ENCODE assay signal across 11 mouse cellular contexts in the genomic region with DNA sequence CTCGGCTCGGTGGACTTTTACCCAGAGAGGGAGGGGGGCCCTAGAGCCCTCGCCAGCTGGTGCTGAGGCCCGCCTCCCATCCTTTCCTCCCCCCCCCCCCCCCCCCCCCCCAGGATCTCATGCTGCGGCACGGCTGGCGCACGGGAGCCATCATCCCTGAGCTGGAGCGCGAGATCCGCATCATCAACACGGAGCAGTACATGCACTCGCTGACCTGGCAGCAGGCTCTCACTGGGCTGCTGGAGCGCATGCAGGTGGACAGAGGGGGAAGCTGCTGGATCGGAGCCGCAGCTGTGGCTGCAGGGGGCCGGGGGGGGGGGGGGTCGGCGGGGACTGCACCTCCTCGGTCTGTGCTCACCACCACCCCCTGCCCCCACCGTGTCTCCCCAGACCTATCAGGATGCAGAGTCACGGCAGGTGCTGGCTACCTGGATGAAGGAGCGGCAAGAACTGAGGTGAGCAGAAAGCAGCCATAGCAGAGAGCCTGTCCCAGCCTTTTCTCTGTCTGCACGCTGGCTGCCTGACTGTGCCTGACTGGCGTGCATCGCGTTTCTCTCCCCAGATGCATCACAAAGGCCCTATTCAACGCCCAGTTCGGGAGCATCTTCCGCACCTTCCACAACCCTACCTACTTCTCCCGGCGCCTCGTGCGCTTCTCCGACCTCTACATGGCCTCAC. TPM values are rescaled to one million over a fixed set of nuclear protein-coding genes. Genes with fewer than 3 reads are reported as not detected.
DNase-seq lines count a peak whose midpoint lies in the region; ATAC-seq and TF ChIP-seq lines count a peak whose summit lies in the region.
"Had no signal": no experiment of that assay in that cellular context is flagged by ENCODE, and none has a peak within 500 bp of the region (broad histone marks: within the 10 kb centered on the region; RNA-seq: fewer than 3 reads in every experiment).

No protein-coding gene starts in this region.

- WGBS in heart, embryonic 12.5 days: 93% methylated on average over 30 of the region's 35 CpGs
- WGBS in heart, adult 2 months: 82% methylated on average over 25 of the region's 35 CpGs
- 84% methylated on average over 27 of the region's 35 CpGs for WGBS in liver, embryonic 13.5 days (ENCODE audit: insufficient replicate concordance)
- WGBS in liver, embryonic 12.5 days (ENCODE audit: insufficient replicate concordance): 83% methylated on average over 24 of the region's 35 CpGs

- peak overlapping the region; percentile 60 for H3K27ac ChIP-seq in heart, embryonic 12.5 days (ENCODE audit: poor library complexity, severe bottlenecking)
- no peak overlapping the region; the same call in 1 of the 2 replicates for H3K27ac ChIP-seq in heart, adult 2 months
- H3K27ac ChIP-seq in liver, embryonic 13.5 days: peak overlapping the region; percentile 39; the same call in 1 of the 2 replicates
- H3K27ac ChIP-seq in liver, embryonic 12.5 days: no peak overlapping the region
- no peak overlapping the region for H3K27ac ChIP-seq in ES-E14 (ENCODE audit: insufficient read depth, low read depth, low read length, poor library complexity, severe bottlenecking)
- H3K27ac ChIP-seq: embryonic facial prominence, embryonic 15.5 days; hindbrain, embryonic 15.5 days; liver, embryonic 14.5 days had no signal

- H3K4me1 ChIP-seq in heart, embryonic 12.5 days (replicated peaks): peaks cover 18% of the 10 kb centered on the region
- H3K4me1 ChIP-seq in heart, adult 2 months (ENCODE audit: control insufficient read depth, insufficient read depth, low read length): no peaks in the 10 kb centered on the region; the same call in none of the 2 replicates
- peaks cover 8% of the 10 kb centered on the region for H3K4me1 ChIP-seq in liver, embryonic 13.5 days (replicated peaks)
- H3K4me1 ChIP-seq in liver, embryonic 12.5 days: peaks cover 5% of the 10 kb centered on the region
- H3K4me1 ChIP-seq in ES-E14 (ENCODE audit: control insufficient read depth in 2 of 2, insufficient read depth in 2 of 2, low read length in 2 of 2, poor library complexity in 1 of 2): peaks cover 6 to 16% of the 10 kb centered on the region in 2 experiments; a peak in 2 of 4 replicates

- no peak for TF ChIP-seq POLR2A in heart, adult 2 months (IDR thresholded peaks at IDR 0.05; ENCODE audit: insufficient read depth, low read depth, low read length)
- no peak for TF ChIP-seq POLR2A in brain, embryonic 14.5 days (IDR thresholded peaks at IDR 0.05; ENCODE audit: borderline replicate concordance, extremely low read depth, insufficient read depth, insufficient read length, poor library complexity, severe bottlenecking)

- H3K36me3 ChIP-seq in heart, embryonic 12.5 days: peaks cover 93% of the 10 kb centered on the region
- H3K36me3 ChIP-seq in heart, adult 2 months (ENCODE audit: control insufficient read depth, insufficient read depth, low read length): no peaks in the 10 kb centered on the region
- peaks cover 94% of the 10 kb centered on the region for H3K36me3 ChIP-seq in liver, embryonic 13.5 days
- H3K36me3 ChIP-seq in liver, embryonic 12.5 days: peaks cover 99% of the 10 kb centered on the region
- peaks cover 51% of the 10 kb centered on the region for H3K36me3 ChIP-seq in ES-E14 (ENCODE audit: control insufficient read depth, insufficient read depth, low read length, poor library complexity, severe bottlenecking)

- intact Hi-C loops in heart, adult 2 months (cut with DNase I): no loop called here

- in situ Hi-C loops in ES-E14 (cut with MboI; ENCODE audit: low sequenced_read_pairs in 2 of 2, unreplicated experiment in 2 of 2): no loop called here

- ATAC-seq in heart, embryonic 12.5 days (ENCODE audit: insufficient number of reproducible peaks, low FRiP score): no peak
- no peak for ATAC-seq in liver, embryonic 13.5 days (ENCODE audit: low read depth)
- no peak for ATAC-seq in liver, embryonic 12.5 days

- no peak for TF ChIP-seq EP300 in heart, adult 2 months (IDR thresholded peaks at IDR 0.05; ENCODE audit: insufficient read depth, low read depth, low read length)

- no peak overlapping the region for H3K4me2 ChIP-seq in heart, embryonic 12.5 days
- H3K4me2 ChIP-seq in liver, embryonic 13.5 days: no peak overlapping the region
- H3K4me2 ChIP-seq in liver, embryonic 12.5 days: no peak overlapping the region
- H3K4me2 ChIP-seq: embryonic facial prominence, embryonic 15.5 days; hindbrain, embryonic 15.5 days had no signal

- no peak overlapping the region for H3K4me3 ChIP-seq in heart, embryonic 12.5 days
- H3K4me3 ChIP-seq in heart, adult 2 months: no peak overlapping the region
- H3K4me3 ChIP-seq in liver, embryonic 13.5 days (replicated peaks): no peak overlapping the region
- no peak overlapping the region for H3K4me3 ChIP-seq in liver, embryonic 12.5 days
- H3K4me3 ChIP-seq in ES-E14 (ENCODE audit: insufficient read depth in 1 of 2, low read depth in 1 of 2, low read length in 2 of 2, poor library complexity in 1 of 2, severe bottlenecking in 1 of 2): peak overlapping the region; percentile 13 to 31; a peak in 3 of 4 replicates
- H3K4me3 ChIP-seq: embryonic facial prominence, embryonic 15.5 days; hindbrain, embryonic 15.5 days; megakaryocyte, embryonic 14.5 days had no signal

- H3K9ac ChIP-seq in heart, embryonic 12.5 days: no peak overlapping the region
- no peak overlapping the region for H3K9ac ChIP-seq in heart, adult 2 months (ENCODE audit: low read depth, low read length)
- H3K9ac ChIP-seq in liver, embryonic 13.5 days: no peak overlapping the region
- no peak overlapping the region for H3K9ac ChIP-seq in liver, embryonic 12.5 days
- H3K9ac ChIP-seq in ES-E14 (ENCODE audit: insufficient read depth, low read depth, low read length, poor library complexity, severe bottlenecking): no peak overlapping the region
- H3K9ac ChIP-seq: embryonic facial prominence, embryonic 15.5 days; hindbrain, embryonic 15.5 days; liver, embryonic 14.5 days had no signal

- H3K79me2 ChIP-seq in heart, adult 2 months (replicated peaks; ENCODE audit: control insufficient read depth, insufficient read depth, low read length): no peaks in the 10 kb centered on the region

- H3K9me3 ChIP-seq in heart, embryonic 12.5 days (replicated peaks): no peaks in the 10 kb centered on the region; the same call in 1 of the 2 replicates
- H3K9me3 ChIP-seq in liver, embryonic 13.5 days (replicated peaks): no peaks in the 10 kb centered on the region
- H3K9me3 ChIP-seq in liver, embryonic 12.5 days (replicated peaks): peaks cover 8% of the 10 kb centered on the region; the same call in 1 of the 2 replicates
- H3K9me3 ChIP-seq in ES-E14 (ENCODE audit: control insufficient read depth, insufficient read depth, low read depth, low read length): no peaks in the 10 kb centered on the region
- H3K9me3 ChIP-seq: embryonic facial prominence, embryonic 15.5 days; hindbrain, embryonic 15.5 days had no signal

- no peaks in the 10 kb centered on the region for H3K27me3 ChIP-seq in heart, embryonic 12.5 days (replicated peaks)
- no peaks in the 10 kb centered on the region for H3K27me3 ChIP-seq in heart, adult 2 months (ENCODE audit: control insufficient read depth, insufficient read depth, low read length)
- H3K27me3 ChIP-seq in liver, embryonic 13.5 days: no peaks in the 10 kb centered on the region
- no peaks in the 10 kb centered on the region for H3K27me3 ChIP-seq in liver, embryonic 12.5 days (replicated peaks)
- H3K27me3 ChIP-seq: embryonic facial prominence, embryonic 15.5 days; hindbrain, embryonic 15.5 days had no signal

- DNase-seq in heart, adult 2 months: no peak
- DNase-seq in liver, embryonic 13.5 days: no peak
- no peak for DNase-seq in ES-E14 (ENCODE audit: low read depth, low spot score)
- peak; percentile 22 for DNase-seq in brain, embryonic 14.5 days (ENCODE audit: low read depth)
- DNase-seq in thymus, postnatal 14 days: no peak

- TF ChIP-seq CTCF in heart, adult 2 months (IDR thresholded peaks at IDR 0.05): no peak
- TF ChIP-seq CTCF in brain, embryonic 14.5 days (IDR thresholded peaks at IDR 0.05; ENCODE audit: borderline replicate concordance, extremely low read depth, insufficient read depth, insufficient read length): no peak

TF ChIP-seq in ES-E14, 5 proteins besides CTCF, POLR2A, EP300 and RAD21:
- TF ChIP-seq ZC3H11A (IDR thresholded peaks at IDR 0.05; ENCODE audit: borderline replicate concordance, low read depth, low read length) (no peak), ZNF384 (IDR thresholded peaks at IDR 0.05; ENCODE audit: low read depth, low read length) (no peak), HCFC1 (IDR thresholded peaks at IDR 0.05; ENCODE audit: borderline replicate concordance, insufficient read depth, low read length) (no peak), CHD2 (IDR thresholded peaks at IDR 0.05; ENCODE audit: low read depth, low read length) (no peak), MAFK (IDR thresholded peaks at IDR 0.05; ENCODE audit: insufficient read depth, low read depth, low read length) (no peak)

RNA-seq across cellular contexts. Expression of a gene that starts 7.5 kb away (rescaled TPM):
- polyA plus RNA-seq in heart, embryonic 12.5 days (2016; fragmentation: Nextera tagmentation; extraction: Ambion mirVana): 343 and 346 TPM in 2 replicates
- total RNA-seq in heart, adult 2 months (2021): 10 to 100 TPM; 18.7 to 21.8 TPM
- 52.5 and 82.7 TPM in 2 replicates for polyA plus RNA-seq in heart, adult 2 months (2012; rRNA removed)
- polyA plus RNA-seq in liver, embryonic 13.5 days (2015; fragmentation: Nextera tagmentation; extraction: Ambion mirVana): 174 and 196 TPM in 2 replicates
- polyA plus RNA-seq in liver, embryonic 12.5 days (2016; fragmentation: Nextera tagmentation; extraction: Ambion mirVana): 298 and 306 TPM in 2 replicates
- total RNA-seq in ES-E14 (2012; rRNA removed): 151 and 155 TPM in 2 replicates
- 369 and 407 TPM in 2 replicates for polyA plus RNA-seq in brain, embryonic 14.5 days (2012; rRNA removed)

RNA-seq across cellular contexts. Expression of a gene that starts 9.6 kb away (rescaled TPM):
- polyA plus RNA-seq in heart, embryonic 12.5 days (2016; fragmentation: Nextera tagmentation; extraction: Ambion mirVana): 62.6 and 68.6 TPM in 2 replicates
- total RNA-seq in heart, adult 2 months (2021): 10 to 100 TPM; 61.1 to 81.3 TPM
- 57.5 and 81.7 TPM in 2 replicates for polyA plus RNA-seq in heart, adult 2 months (2012; rRNA removed)
- 81.6 and 90.8 TPM in 2 replicates for polyA plus RNA-seq in liver, embryonic 13.5 days (2015; fragmentation: Nextera tagmentation; extraction: Ambion mirVana)
- 95.4 and 103 TPM in 2 replicates for polyA plus RNA-seq in liver, embryonic 12.5 days (2016; fragmentation: Nextera tagmentation; extraction: Ambion mirVana)
- 43.3 and 45.3 TPM in 2 replicates for total RNA-seq in ES-E14 (2012; rRNA removed)
- polyA plus RNA-seq in brain, embryonic 14.5 days (2012; rRNA removed): 31.2 and 46.2 TPM in 2 replicates

RNA-seq across cellular contexts. Expression of a gene that starts 30.1 kb away (rescaled TPM):
- polyA plus RNA-seq in heart, embryonic 12.5 days (2016; fragmentation: Nextera tagmentation; extraction: Ambion mirVana): 48.3 and 56.7 TPM in 2 replicates
- 10 to 100 TPM; 64.2 to 65.0 TPM for total RNA-seq in heart, adult 2 months (2021)
- polyA plus RNA-seq in heart, adult 2 months (2012; rRNA removed): 77.0 and 90.8 TPM in 2 replicates
- 18.5 and 19.2 TPM in 2 replicates for polyA plus RNA-seq in liver, embryonic 13.5 days (2015; fragmentation: Nextera tagmentation; extraction: Ambion mirVana)
- 27.4 and 28.0 TPM in 2 replicates for polyA plus RNA-seq in liver, embryonic 12.5 days (2016; fragmentation: Nextera tagmentation; extraction: Ambion mirVana)
- total RNA-seq in ES-E14 (2012; rRNA removed): 1.3 and 2.0 TPM in 2 replicates
- 28.7 and 35.1 TPM in 2 replicates for polyA plus RNA-seq in brain, embryonic 14.5 days (2012; rRNA removed)

Comparison
In these comparisons a context has a peak if more than half of its experiments do, and no peak if none do; other contexts are left out.
1. H3K27ac ChIP-seq: peak in heart, embryonic 12.5 days (single experiment) and liver, embryonic 13.5 days (single experiment); none in heart, adult 2 months (single experiment), liver, embryonic 12.5 days (single experiment) and ES-E14 (single experiment).
2. H3K4me3 ChIP-seq: peak in ES-E14 (2 of 2); none in heart, embryonic 12.5 days (single experiment), heart, adult 2 months (single experiment), liver, embryonic 13.5 days (single experiment) and liver, embryonic 12.5 days (single experiment).